Mouse (Mus musculus) cerebellum, adult 2 months (tissue): Measurements from ENCODE around the gene Megf11.

Experiments used
- CTCF ChIP-seq: fragments of 200-500 bp; IDR thresholded peaks from 2 replicates; pipeline ENCODE4 v1.5.1; 2011; ENCODE audit warnings: low read depth, mild to moderate bottlenecking, control low read depth, low read length, moderate library complexity, borderline replicate concordance; ENCODE audit not compliant: insufficient read depth
- POLR2A ChIP-seq: fragments of 200-500 bp; IDR thresholded peaks from 2 replicates; pipeline ENCODE4 v1.6.1; 2011; ENCODE audit warnings: low read length, control low read depth, borderline replicate concordance; ENCODE audit not compliant: insufficient read depth

- TF ChIP-seq POLR2A (no peak), CTCF (no peak)
These were observed 183.2 kb downstream of the Megf11 start for GRCm38 (mm10) chr9:64568467-64569260.
